Mouse (Mus musculus) urinary bladder, postnatal 0 days (tissue): ENCODE data around the gene Gm21028. TPM values are rescaled to one million over a fixed set of nuclear protein-coding genes. Genes with fewer than 3 reads are reported as not detected.

ENCODE experiments used
- microRNA-seq: library from miRNA; unstranded; fragments of <30 nt; microRNA quantifications from one replicate; pipeline ENCODE4, GENCODE M21; 2016
- polyA plus RNA-seq: library from polyadenylated mRNA; unstranded; fragments of >200 nt; fragmentation: Nextera tagmentation; extraction: Ambion mirVana; gene quantifications from 2 replicates; pipeline ENCODE4 v1.2.1, GENCODE M21; 2015

Gene Gm21028
- not detected in 2 replicates for polyA plus RNA-seq

DNA sequence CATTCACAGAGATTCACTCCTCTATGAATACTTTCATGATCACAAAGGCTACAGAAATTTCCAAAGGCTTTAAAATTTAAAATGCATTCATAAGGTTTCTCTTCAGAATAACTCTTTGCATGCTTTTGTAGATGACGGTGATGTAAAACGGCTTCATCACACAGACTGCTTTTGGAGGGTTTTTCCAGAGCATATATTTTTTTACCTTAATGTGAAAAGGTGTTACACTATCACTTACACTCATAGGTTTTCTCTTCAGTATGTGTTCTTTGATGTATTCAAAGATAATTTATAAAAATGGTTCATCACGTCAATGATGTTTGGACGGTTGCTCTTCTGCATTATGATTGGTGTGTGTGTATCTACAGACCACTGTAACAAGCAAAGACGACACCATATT, at the start of gene Gm21028:
Gene Gm21028 (minus strand): TSS at position 101 of the 400 bp plus-strand sequence.

GRCm38 (mm10) chr7:42592413-42592812, 14.0 kb upstream of the Gm21028 start, which contains the start of gene Zfp977:
TSS of gene Zfp977 (minus strand) at chr7:42592547.

Small RNA genes lying within 50 kb of the gene (microRNA-seq; reads per million reads assigned to microRNA genes)
- gene Gm24938 = not detected

Other genes with a start within 250 kb of the Gm21028 start
- not detected in 2 replicates for gene 4933421I07Rik, start 130.5 kb downstream of the Gm21028 start, polyA plus RNA-seq
- 2.3 and 3.2 TPM in 2 replicates for gene Zfp141, start 72.8 kb downstream of the Gm21028 start, polyA plus RNA-seq
- gene Zfp977, start 14.0 kb upstream of the Gm21028 start, polyA plus RNA-seq = 0.51 and 0.77 TPM in 2 replicates
- 0.79 and 1.0 TPM in 2 replicates for gene Zfp976, start 64.0 kb upstream of the Gm21028 start, polyA plus RNA-seq
- gene Zfp975, start 114.2 kb upstream of the Gm21028 start, polyA plus RNA-seq = 2.8 and 3.3 TPM in 2 replicates
- not detected in 2 replicates for gene Gm17067, start 148.4 kb upstream of the Gm21028 start, polyA plus RNA-seq
- gene Vmn2r62, start 214.9 kb upstream of the Gm21028 start, polyA plus RNA-seq = not detected in 2 replicates